Comparison of ENCODE assay signal across 8 mouse cellular contexts in the genomic region with DNA sequence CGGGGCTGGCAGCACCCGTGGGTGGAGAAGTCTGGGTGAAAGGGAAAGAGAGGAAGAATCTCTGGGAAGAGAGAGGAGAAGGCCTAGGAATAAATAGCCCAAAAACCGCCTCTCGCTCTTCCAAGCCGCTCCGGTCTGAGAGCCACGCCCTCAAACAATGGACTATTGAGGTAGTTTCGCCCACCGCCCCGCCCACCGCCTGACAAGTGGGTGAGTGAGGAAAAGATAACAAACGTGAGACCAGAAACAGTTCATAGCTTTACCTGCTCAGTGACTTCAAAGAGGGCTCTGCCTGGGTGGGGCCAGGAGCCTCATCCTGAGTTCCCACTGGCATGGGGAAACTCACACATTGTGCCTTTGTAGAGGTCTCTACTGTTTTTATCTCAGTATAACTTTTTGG.
DNase-seq lines count a peak whose midpoint lies in the region; ATAC-seq and TF ChIP-seq lines count a peak whose summit lies in the region.

No protein-coding gene starts in this region.

- H3K27ac ChIP-seq in kidney, embryonic 14.5 days (ENCODE audit: low read depth, low read length) = no peak overlapping the region
- H3K27ac ChIP-seq in intestine, embryonic 14.5 days (ENCODE audit: low read depth) = no peak overlapping the region
- peak overlapping the region; percentile 38; the same call in 1 of the 2 replicates for H3K27ac ChIP-seq in midbrain, postnatal 0 days (ENCODE audit: low read depth, low read length)

- ATAC-seq in kidney, embryonic 14.5 days (ENCODE audit: low FRiP score, low TSS enrichment) = no peak
- ATAC-seq in intestine, embryonic 14.5 days (replicated peaks; ENCODE audit: low FRiP score, low TSS enrichment, low read depth) = no peak; the same call in 1 of the 2 replicates
- no peak for ATAC-seq in midbrain, postnatal 0 days (ENCODE audit: low FRiP score)
- ATAC-seq in megakaryocyte progenitor cell, adult 5-6 weeks (replicated peaks; ENCODE audit: poor library complexity) = no peak

- WGBS in kidney, embryonic 14.5 days = 10% methylated on average over 12 of the region's 12 CpGs
- 15% methylated on average over 12 of the region's 12 CpGs for WGBS in intestine, embryonic 14.5 days
- 11% methylated on average over 12 of the region's 12 CpGs for WGBS in midbrain, postnatal 0 days

- peak overlapping the region; percentile 32 for H3K4me2 ChIP-seq in kidney, embryonic 14.5 days (replicated peaks; ENCODE audit: low read depth, low read length)
- H3K4me2 ChIP-seq in intestine, embryonic 14.5 days (ENCODE audit: low read length) = peak overlapping the region; percentile 38
- H3K4me2 ChIP-seq in midbrain, postnatal 0 days (ENCODE audit: low read depth, low read length, poor library complexity, severe bottlenecking) = no peak overlapping the region

- no peak for TF ChIP-seq CTCF in brain, embryonic 14.5 days (IDR thresholded peaks at IDR 0.05; ENCODE audit: borderline replicate concordance, extremely low read depth, insufficient read depth, insufficient read length)
- TF ChIP-seq CTCF in midbrain, postnatal 0 days (IDR thresholded peaks at IDR 0.05) = no peak

- H3K9me3 ChIP-seq in kidney, embryonic 14.5 days (ENCODE audit: control insufficient read depth, low read length) = no peaks in the 10 kb centered on the region
- H3K9me3 ChIP-seq in intestine, embryonic 14.5 days (ENCODE audit: control insufficient read depth, low read length) = no peaks in the 10 kb centered on the region
- H3K9me3 ChIP-seq in midbrain, postnatal 0 days (ENCODE audit: low read length) = no peaks in the 10 kb centered on the region

- 0 out of 2 replicates have a peak, but pooled peaks cover 7% of the 10 kb centered on the region for H3K4me1 ChIP-seq in kidney, embryonic 14.5 days (ENCODE audit: control insufficient read depth, insufficient read depth, low read length)
- H3K4me1 ChIP-seq in intestine, embryonic 14.5 days (replicated peaks; ENCODE audit: control insufficient read depth, insufficient read depth, low read length) = peaks cover 19% of the 10 kb centered on the region
- H3K4me1 ChIP-seq in midbrain, postnatal 0 days (ENCODE audit: insufficient read depth, low read length) = peaks cover 6% of the 10 kb centered on the region

- no peak overlapping the region for H3K4me3 ChIP-seq in kidney, embryonic 14.5 days (ENCODE audit: low read length)
- no peak overlapping the region for H3K4me3 ChIP-seq in intestine, embryonic 14.5 days (ENCODE audit: low read depth, low read length)
- H3K4me3 ChIP-seq in midbrain, postnatal 0 days (ENCODE audit: low read depth, low read length) = no peak overlapping the region

- H3K36me3 ChIP-seq in kidney, embryonic 14.5 days (ENCODE audit: control insufficient read depth, insufficient read depth, low read length) = no peaks in the 10 kb centered on the region
- H3K36me3 ChIP-seq in intestine, embryonic 14.5 days (ENCODE audit: control insufficient read depth, insufficient read depth, low read length) = no peaks in the 10 kb centered on the region
- no peaks in the 10 kb centered on the region for H3K36me3 ChIP-seq in midbrain, postnatal 0 days (ENCODE audit: insufficient read depth, low read length)

- H3K27me3 ChIP-seq in kidney, embryonic 14.5 days (ENCODE audit: control insufficient read depth, insufficient read depth, low read length) = no peaks in the 10 kb centered on the region
- no peaks in the 10 kb centered on the region for H3K27me3 ChIP-seq in intestine, embryonic 14.5 days (replicated peaks; ENCODE audit: control insufficient read depth, insufficient read depth, low read length)
- H3K27me3 ChIP-seq in midbrain, postnatal 0 days (ENCODE audit: insufficient read depth, low read length) = no peaks in the 10 kb centered on the region

- H3K9ac ChIP-seq in kidney, embryonic 14.5 days (ENCODE audit: low read depth, low read length) = no peak overlapping the region; the same call in 1 of the 2 replicates
- H3K9ac ChIP-seq in intestine, embryonic 14.5 days (ENCODE audit: low read length) = no peak overlapping the region
- no peak overlapping the region for H3K9ac ChIP-seq in midbrain, postnatal 0 days (replicated peaks; ENCODE audit: low read length, poor library complexity, severe bottlenecking)

- no peak for TF ChIP-seq POLR2A in brain, embryonic 14.5 days (IDR thresholded peaks at IDR 0.05; ENCODE audit: borderline replicate concordance, extremely low read depth, insufficient read depth, insufficient read length, poor library complexity, severe bottlenecking)

- DNase-seq in kidney, adult 8-10 months = no peak
- DNase-seq in brain, embryonic 14.5 days (ENCODE audit: low read depth) = peak; percentile 41
- DNase-seq in intestine, embryonic 14.5 days (ENCODE audit: low spot score) = peak; percentile 59
- no peak for DNase-seq in midbrain, postnatal 0 days (ENCODE audit: low spot score)
- DNase-seq in cerebellum, adult 8-10 months = no peak
- DNase-seq in Muller cell, postnatal 12 days (ENCODE audit: inconsistent ontology term) = no peak

Comparison
In these comparisons a context has a peak if more than half of its experiments do, and no peak if none do; other contexts are left out.
1. DNase-seq: peak in brain, embryonic 14.5 days (single experiment) and intestine, embryonic 14.5 days (single experiment); none in kidney, adult 8-10 months (0 of 2), midbrain, postnatal 0 days (single experiment), cerebellum, adult 8-10 months (single experiment) and Muller cell, postnatal 12 days (single experiment).